Mouse (Mus musculus) liver, postnatal 0 days (tissue): ENCODE results near the gene Bpifb2.

Experiments
- CTCF ChIP-seq: sonication (generic); IDR thresholded peaks from 2 replicates; pipeline ENCODE4 v1.5.1; 2016; ENCODE audit warnings: antibody characterized with exemption, low read depth
- EP300 ChIP-seq: IDR thresholded peaks from 2 replicates; pipeline ENCODE4 v1.6.1; 2016; ENCODE audit warnings: antibody characterized with exemption, low read depth, mild to moderate bottlenecking

DNA sequence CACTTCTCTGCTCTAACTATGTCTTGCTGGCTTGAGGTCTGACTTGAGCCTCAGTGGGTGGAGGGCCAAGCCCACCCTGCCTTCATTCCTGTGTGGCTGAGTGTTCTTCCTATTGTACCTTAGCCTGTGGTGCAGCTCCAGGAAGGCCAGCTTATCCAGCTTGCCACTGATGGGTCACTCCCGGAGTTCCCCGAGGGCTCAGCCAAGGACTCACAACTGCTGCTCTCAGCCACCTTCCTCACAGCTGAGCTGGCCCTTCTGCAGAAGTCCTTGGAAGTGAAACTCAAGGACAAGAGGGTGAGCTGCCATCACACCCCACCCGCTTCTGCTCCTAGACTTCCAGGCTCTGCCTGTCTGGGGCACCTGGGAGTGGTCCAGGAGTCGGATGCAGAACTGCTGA, 31.8 kb downstream of the Bpifb2 start:
- TF ChIP-seq EP300 (no peak), CTCF (no peak)
